Mouse (Mus musculus) MEL (cell line): ENCODE data around the gene Fbn1. TPM values are rescaled to one million over a fixed set of nuclear protein-coding genes. Genes with fewer than 3 reads are reported as not detected.

Experiments used
- DNase-seq: peaks from one replicate; pipeline ENCODE4 v3.0.0; 2011; ENCODE audit warnings: low read depth, low spot score
- H3K27ac ChIP-seq: 2 replicates; pipeline ENCODE4 v1.5.1; 2012; ENCODE audit warnings: low read depth, mild to moderate bottlenecking, control low read depth, low read length, moderate library complexity; ENCODE audit not compliant: control insufficient read depth
- H3K27me3 ChIP-seq, 2 experiments: fragments of 150-350 bp in 1 of 2; sonication (generic) in 1 of 2; 2 replicates each; pipeline ENCODE4 v1.6.1; 2012; ENCODE audit warnings: low read length in 2 of 2, mild to moderate bottlenecking in 2 of 2, improper control_type of control experiment in 1 of 2, moderate library complexity in 1 of 2; ENCODE audit not compliant: insufficient read depth in 2 of 2, control insufficient read depth in 1 of 2
- H3K36me3 ChIP-seq, 2 experiments: 2 replicates each; pipeline ENCODE4 v1.6.1; 2012 to 2014; ENCODE audit warnings: low read length in 2 of 2, improper control_type of control experiment in 1 of 2, inconsistent platforms in 1 of 2, mild to moderate bottlenecking in 1 of 2; ENCODE audit not compliant: insufficient read depth in 2 of 2, control insufficient read depth in 1 of 2
- H3K4me1 ChIP-seq, 2 experiments: fragments of 150-350 bp in 1 of 2; sonication (generic) in 1 of 2; 2 replicates each; pipeline ENCODE4 v1.6.1; 2012; ENCODE audit warnings: low read length in 2 of 2, improper control_type of control experiment in 1 of 2, mild to moderate bottlenecking in 1 of 2; ENCODE audit not compliant: insufficient read depth in 2 of 2, control insufficient read depth in 1 of 2
- H3K4me3 ChIP-seq, 2 experiments: fragments of 150-350 bp in 1 of 2; sonication (generic) in 1 of 2; 2 replicates each; pipeline ENCODE4 v1.5.1; 2012; ENCODE audit warnings: low read depth in 2 of 2, low read length in 2 of 2, mild to moderate bottlenecking in 2 of 2, moderate library complexity in 2 of 2, control low read depth in 1 of 2, improper control_type of control experiment in 1 of 2; ENCODE audit not compliant: control insufficient read depth in 1 of 2, insufficient read depth in 1 of 2
- H3K79me2 ChIP-seq: 2 replicates; pipeline ENCODE4 v1.6.1; 2012; ENCODE audit warnings: mild to moderate bottlenecking, low read length, moderate library complexity; ENCODE audit not compliant: control insufficient read depth, poor library complexity, insufficient read depth
- H3K9ac ChIP-seq: 2 replicates; pipeline ENCODE4 v1.6.1; 2012; ENCODE audit warnings: low read depth, mild to moderate bottlenecking, control low read depth, low read length, moderate library complexity; ENCODE audit not compliant: control insufficient read depth, poor library complexity, severe bottlenecking
- H3K9me3 ChIP-seq: fragments of 150-350 bp; sonication (generic); replicated peaks from 2 replicates; pipeline ENCODE4 v1.6.1; 2012; ENCODE audit warnings: mild to moderate bottlenecking, low read length, improper control_type of control experiment, moderate library complexity; ENCODE audit not compliant: insufficient read depth
- CHD1 ChIP-seq: IDR thresholded peaks from 2 replicates; pipeline ENCODE4 v1.6.1; 2012; ENCODE audit warnings: low read depth, mild to moderate bottlenecking, inconsistent platforms, low read length, improper control_type of control experiment
- CHD2 ChIP-seq: IDR thresholded peaks from 2 replicates; pipeline ENCODE4 v1.6.1; 2011; ENCODE audit warnings: low read length, improper control_type of control experiment
- ELF1 ChIP-seq: IDR thresholded peaks from 2 replicates; pipeline ENCODE4 v1.6.1; 2014; ENCODE audit warnings: low read depth, mild to moderate bottlenecking, inconsistent platforms, low read length, improper control_type of control experiment, moderate library complexity
- ETS1 ChIP-seq: IDR thresholded peaks from 2 replicates; pipeline ENCODE4 v1.6.1; 2012; ENCODE audit warnings: low read depth, mild to moderate bottlenecking, inconsistent platforms, low read length, improper control_type of control experiment, moderate library complexity
- MAFK ChIP-seq: IDR thresholded peaks from 2 replicates; pipeline ENCODE4 v1.6.1; 2011; ENCODE audit warnings: low read depth, mild to moderate bottlenecking, low read length, improper control_type of control experiment, borderline replicate concordance
- MAX ChIP-seq: IDR thresholded peaks from 2 replicates; pipeline ENCODE4 v1.6.1; 2011; ENCODE audit warnings: low read length, improper control_type of control experiment
- MXI1 ChIP-seq: IDR thresholded peaks from 2 replicates; pipeline ENCODE4 v1.6.1; 2011; ENCODE audit warnings: mild to moderate bottlenecking, low read depth, low read length, improper control_type of control experiment
- NELFE ChIP-seq: IDR thresholded peaks from 2 replicates; pipeline ENCODE4 v1.6.1; 2011; ENCODE audit warnings: low read depth, low read length, improper control_type of control experiment
- NRF1 ChIP-seq: IDR thresholded peaks from 2 replicates; pipeline ENCODE4 v1.6.1; 2014; ENCODE audit warnings: low read depth, mild to moderate bottlenecking, inconsistent platforms, low read length, improper control_type of control experiment, moderate library complexity; ENCODE audit not compliant: poor library complexity, insufficient read depth, severe bottlenecking
- RAD21 ChIP-seq: IDR thresholded peaks from 2 replicates; pipeline ENCODE4 v1.6.1; 2011; ENCODE audit warnings: mild to moderate bottlenecking, low read depth, low read length, improper control_type of control experiment
- SIN3A ChIP-seq: IDR thresholded peaks from 2 replicates; pipeline ENCODE4 v1.6.1; 2012; ENCODE audit warnings: low read length, improper control_type of control experiment, inconsistent platforms
- TBP ChIP-seq: IDR thresholded peaks from 2 replicates; pipeline ENCODE4 v1.8.0; 2011; ENCODE audit warnings: low read depth, low read length, improper control_type of control experiment
- UBTF ChIP-seq: IDR thresholded peaks from 2 replicates; pipeline ENCODE4 v1.6.1; 2012; ENCODE audit warnings: low read depth, mild to moderate bottlenecking, inconsistent platforms, low read length, improper control_type of control experiment, moderate library complexity, borderline replicate concordance; ENCODE audit not compliant: insufficient read depth
- ZKSCAN1 ChIP-seq: IDR thresholded peaks from 2 replicates; pipeline ENCODE4 v1.6.1; 2012; ENCODE audit warnings: low read depth, mild to moderate bottlenecking, inconsistent platforms, low read length, improper control_type of control experiment, moderate library complexity
- polyA plus RNA-seq, 2 experiments: library from polyadenylated mRNA; stranded (reverse) in 1 of 2; unstranded in 1 of 2; fragments of >175 nt in 1 of 2; fragments of >200 nt in 1 of 2; gene quantifications; 2 replicates each; pipeline versions ENCODE4 v1.2.1 to v1.2.4; 2012; ENCODE audit warnings: low replicate concordance in 2 of 2, low read depth in 1 of 2; ENCODE audit not compliant: insufficient read length in 2 of 2, insufficient read depth in 1 of 2, missing spikeins in 1 of 2
- total RNA-seq: library from RNA; depleted of rRNA; stranded (reverse); fragments of 300-350 nt; gene quantifications from 2 replicates; pipeline ENCODE4 v1.2.3, GENCODE M21; 2012

Fbn1 gene
- total and polyA plus RNA-seq, 3 experiments: 0.01 TPM; not detected in 2

DNA sequence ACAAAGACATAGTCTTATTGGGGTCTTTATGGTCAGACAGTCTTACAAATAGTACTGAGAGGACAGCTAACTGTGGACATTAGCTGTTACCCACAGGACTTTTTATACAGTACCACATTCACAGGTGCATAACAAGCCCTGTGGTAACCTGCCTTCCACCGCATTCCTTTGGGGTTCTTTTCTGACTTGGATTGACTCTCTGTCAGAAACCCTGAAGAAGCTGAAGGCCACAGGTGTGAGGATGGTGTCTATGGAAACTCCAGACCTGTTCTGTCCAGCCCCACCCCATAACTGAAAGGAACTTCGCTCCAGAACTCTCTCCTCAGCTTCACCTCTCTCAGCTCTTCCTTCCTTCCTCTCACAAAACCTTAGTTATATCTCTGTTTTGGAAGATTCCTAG, 13.5 kb downstream of the Fbn1 start:
- Histone ChIP-seq H3K27ac (no peak overlapping the region), H3K36me3 (peaks cover 0 to 6% of the 10 kb centered on the region in 2 experiments; a peak in 2 of 4 replicates), H3K4me3 (no peak overlapping the region), H3K9ac (no peak overlapping the region), H3K9me3 (no peaks in the 10 kb centered on the region), H3K27me3 (peaks cover 0 to 1% of the 10 kb centered on the region in 2 experiments; a peak in 1 of 4 replicates), H3K79me2 (no peaks in the 10 kb centered on the region), H3K4me1 (peaks cover 8 to 12% of the 10 kb centered on the region in 2 experiments)
- TF ChIP-seq MAFK (no peak), MXI1 (no peak), RAD21 (no peak), CHD2 (no peak), SIN3A (no peak), NRF1 (no peak), ZKSCAN1 (no peak), MAX (no peak)
- no peak for DNase-seq

DNA sequence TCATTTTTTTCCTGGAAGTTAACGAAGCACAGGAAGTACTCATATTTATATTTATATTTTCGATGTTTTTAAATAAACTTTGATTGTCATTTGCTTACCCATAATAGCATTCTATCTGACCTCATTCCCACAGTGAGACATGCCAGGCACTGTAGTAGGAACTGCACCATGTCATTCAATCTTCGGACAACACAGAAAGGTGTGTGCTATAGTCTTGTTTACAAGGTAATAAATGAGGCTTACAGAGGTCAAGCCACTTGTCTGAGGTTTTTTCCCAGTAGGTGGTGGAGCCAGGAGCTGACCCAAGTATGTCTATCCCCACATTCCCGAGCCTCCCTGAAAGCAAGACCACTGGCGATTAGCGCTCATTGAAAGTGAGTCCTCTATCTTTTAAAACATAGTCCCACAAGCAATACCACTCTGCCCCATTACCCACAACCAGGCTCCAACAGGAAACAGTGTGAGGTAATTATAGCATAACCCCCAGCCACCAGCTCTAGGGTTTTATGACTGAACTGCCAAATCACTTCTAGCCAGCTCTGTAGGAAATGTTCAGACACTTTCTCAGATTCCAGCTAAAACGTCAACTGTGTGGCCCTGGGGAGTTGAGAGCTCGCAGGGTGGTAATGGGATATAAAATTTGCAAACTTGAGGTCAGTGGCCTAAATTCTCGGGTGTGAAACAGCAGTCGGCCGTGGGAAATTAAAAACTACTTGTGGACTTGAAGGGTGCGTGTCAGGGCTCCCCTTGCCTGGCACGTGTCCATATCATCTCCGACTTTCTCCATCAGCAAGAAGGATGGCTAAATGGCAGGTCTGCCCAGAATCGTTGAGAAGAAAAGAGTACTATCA, 15.5 kb downstream of the Fbn1 start:
- Histone ChIP-seq H3K36me3 (peaks cover 0 to under 1% of the 10 kb centered on the region in 2 experiments; a peak in 2 of 4 replicates), H3K27me3 (peaks cover 0 to 1% of the 10 kb centered on the region in 2 experiments; a peak in 1 of 4 replicates), H3K79me2 (no peaks in the 10 kb centered on the region), H3K4me1 (peaks cover 1 to 7% of the 10 kb centered on the region in 2 experiments), H3K4me3 (no peak overlapping the region), H3K9ac (no peak overlapping the region), H3K27ac (no peak overlapping the region), H3K9me3 (no peaks in the 10 kb centered on the region)
- DNase-seq: no peak
- TF ChIP-seq ELF1 (no peak), NELFE (no peak), UBTF (no peak), TBP (no peak), CHD1 (no peak)

DNA sequence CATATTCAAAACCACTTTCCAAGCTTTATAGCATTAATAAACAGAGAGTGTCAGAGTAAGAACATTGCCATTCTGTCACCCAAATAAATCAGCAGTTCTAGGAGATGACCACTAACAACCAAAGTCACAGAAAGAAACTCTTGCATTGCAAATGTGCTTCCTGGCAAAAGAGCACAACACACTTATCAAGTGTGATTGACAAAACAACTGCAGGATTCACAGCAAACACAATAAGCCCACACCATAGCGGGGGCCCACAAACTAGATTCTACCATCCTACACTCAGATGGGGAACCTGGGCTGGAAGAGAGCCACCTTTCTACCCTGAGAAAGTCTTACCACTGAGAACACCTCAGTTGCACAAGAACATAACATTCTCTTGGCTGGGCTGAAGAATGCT, 17.8 kb downstream of the Fbn1 start:
- H3K9me3 ChIP-seq: no peaks in the 10 kb centered on the region
- no peak for TF ChIP-seq ETS1
- TF ChIP-seq MAFK: no peak
- TF ChIP-seq NRF1: no peak
- no peak for TF ChIP-seq MAX
- TF ChIP-seq, all 39 proteins: peak for 0
- no peak overlapping the region for H3K4me3 ChIP-seq
- peaks cover 0 to 1% of the 10 kb centered on the region in 2 experiments; a peak in 1 of 4 replicates for H3K27me3 ChIP-seq
- H3K79me2 ChIP-seq: no peaks in the 10 kb centered on the region
- no peak for DNase-seq
- H3K27ac ChIP-seq: no peak overlapping the region
- peaks cover 0 to 9% of the 10 kb centered on the region in 2 experiments; a peak in 2 of 4 replicates for H3K36me3 ChIP-seq
- no peak overlapping the region for H3K9ac ChIP-seq
- H3K4me1 ChIP-seq: peaks cover 0 to 11% of the 10 kb centered on the region in 2 experiments; a peak in 2 of 4 replicates
